Mouse (Mus musculus) embryonic facial prominence, embryonic 14.5 days (tissue): ENCODE measurements at regions not wholly inside any gene's neighbourhood (a gene's known extent, or its start where the extent isn't known, plus 50 kb on each side); places are given as distances from the start of the nearest gene placed in this dataset.

Experiments
- ATAC-seq: fragments of 200-750 bp; cut with Nextera tagmentation; 2 replicates; pipeline ENCODE4 v1.8.0; 2017; ENCODE audit warnings: low read depth, moderate number of reproducible peaks, moderate TSS enrichment
- DNase-seq: peaks from one replicate; pipeline ENCODE4 v3.0.0-alpha.2; 2015; ENCODE audit warnings: low spot score
- H3K27ac ChIP-seq: fragments of 300-500 bp; sonication (generic); replicated peaks from 2 replicates; pipeline ENCODE4 v1.5.1; 2014; ENCODE audit warnings: low read depth, mild to moderate bottlenecking, low read length, moderate library complexity
- H3K27me3 ChIP-seq: fragments of 300-500 bp; sonication (generic); replicated peaks from 2 replicates; pipeline ENCODE4 v1.6.1; 2014; ENCODE audit warnings: low read length; ENCODE audit not compliant: control insufficient read depth, insufficient read depth
- H3K36me3 ChIP-seq: fragments of 300-500 bp; sonication (generic); 2 replicates; pipeline ENCODE4 v1.6.1; 2014; ENCODE audit warnings: low read length, mixed read lengths; ENCODE audit not compliant: control insufficient read depth, insufficient read depth
- H3K4me1 ChIP-seq: fragments of 300-500 bp; sonication (generic); 2 replicates; pipeline ENCODE4 v1.6.1; 2014; ENCODE audit warnings: antibody characterized with exemption, low read length; ENCODE audit not compliant: control insufficient read depth, insufficient read depth
- H3K4me2 ChIP-seq: fragments of 300-500 bp; sonication (generic); 2 replicates; pipeline ENCODE4 v1.6.1; 2014; ENCODE audit warnings: low read depth, mild to moderate bottlenecking, low read length, moderate library complexity, mixed read lengths
- H3K4me3 ChIP-seq: fragments of 300-500 bp; sonication (generic); 2 replicates; pipeline ENCODE4 v1.5.1; 2014; ENCODE audit warnings: low read depth, mild to moderate bottlenecking, low read length
- H3K9ac ChIP-seq: fragments of 300-500 bp; sonication (generic); 2 replicates; pipeline ENCODE4 v1.6.1; 2014; ENCODE audit warnings: low read depth, mild to moderate bottlenecking, low read length, moderate library complexity, mixed read lengths
- H3K9me3 ChIP-seq: fragments of 300-500 bp; sonication (generic); 2 replicates; pipeline ENCODE4 v1.6.1; 2016; ENCODE audit warnings: low read length; ENCODE audit not compliant: control insufficient read depth
- WGBS: fragments of 180-500 bp; shearing (Covaris S2); extraction: QIAGEN DNeasy Blood & Tissue Kit; methylation state at CpG from one replicate; pipeline ENCODE4 v1.1.7; 2014; 5-methylcytosine and 5-hydroxymethylcytosine counted together

DNA sequence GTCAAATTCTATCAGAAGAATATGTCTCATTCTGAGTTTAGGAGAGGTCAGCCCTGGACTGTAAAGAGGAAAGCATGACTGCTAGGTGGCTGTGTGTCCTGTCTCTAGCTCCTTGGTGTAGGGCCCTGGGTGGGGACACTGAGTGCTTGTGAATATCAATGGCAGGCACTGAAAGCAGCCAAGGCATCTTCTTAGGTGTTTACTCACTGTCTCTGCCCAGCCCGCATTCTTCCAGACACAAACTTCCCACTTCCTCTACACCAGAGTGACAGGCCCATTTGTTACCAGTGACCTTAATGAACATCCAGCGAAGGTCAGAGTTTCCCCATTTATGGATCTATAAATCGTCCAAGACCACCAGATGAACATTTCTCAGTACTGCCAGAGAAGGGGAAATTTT lies 823.1 kb downstream of the Efna5 start:
- no peak overlapping the region for H3K4me3 ChIP-seq
- ATAC-seq (no peak), DNase-seq (no peak)
- WGBS: 63% methylated on average over 3 of the region's 3 CpGs
- H3K4me1 ChIP-seq: no peaks in the 10 kb centered on the region
- H3K9me3 ChIP-seq: no peaks in the 10 kb centered on the region
- no peaks in the 10 kb centered on the region for H3K36me3 ChIP-seq
- no peak overlapping the region for H3K4me2 ChIP-seq
- H3K27ac ChIP-seq: no peak overlapping the region
- no peaks in the 10 kb centered on the region for H3K27me3 ChIP-seq
- H3K9ac ChIP-seq: no peak overlapping the region

DNA sequence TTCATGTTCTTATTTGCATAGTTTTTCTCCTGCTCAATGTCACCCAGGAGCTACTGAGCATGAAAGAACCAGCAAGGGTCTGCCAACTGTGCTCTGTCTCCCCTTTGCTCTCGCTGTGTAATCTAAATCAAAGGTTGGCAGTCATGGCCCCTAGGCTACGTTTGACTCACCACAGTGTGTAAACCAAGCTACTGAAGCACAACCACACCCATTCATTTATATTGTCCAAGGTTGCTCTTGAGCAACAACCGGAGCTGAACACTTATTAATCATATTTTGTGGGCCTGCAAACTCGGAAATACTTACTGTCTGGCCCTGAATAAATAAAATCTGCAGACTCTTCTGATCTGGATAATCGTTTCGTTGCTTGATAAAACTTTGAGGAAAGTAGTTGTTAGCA lies 826.3 kb downstream of the Efna5 start:
- no peak overlapping the region for H3K4me3 ChIP-seq
- ATAC-seq (no peak), DNase-seq (no peak)
- H3K27ac ChIP-seq: no peak overlapping the region
- 55% methylated on average over 6 of the region's 6 CpGs for WGBS
- no peaks in the 10 kb centered on the region for H3K9me3 ChIP-seq
- H3K36me3 ChIP-seq: no peaks in the 10 kb centered on the region
- no peak overlapping the region for H3K4me2 ChIP-seq
- H3K9ac ChIP-seq: no peak overlapping the region
- H3K27me3 ChIP-seq: no peaks in the 10 kb centered on the region
- no peaks in the 10 kb centered on the region for H3K4me1 ChIP-seq

DNA sequence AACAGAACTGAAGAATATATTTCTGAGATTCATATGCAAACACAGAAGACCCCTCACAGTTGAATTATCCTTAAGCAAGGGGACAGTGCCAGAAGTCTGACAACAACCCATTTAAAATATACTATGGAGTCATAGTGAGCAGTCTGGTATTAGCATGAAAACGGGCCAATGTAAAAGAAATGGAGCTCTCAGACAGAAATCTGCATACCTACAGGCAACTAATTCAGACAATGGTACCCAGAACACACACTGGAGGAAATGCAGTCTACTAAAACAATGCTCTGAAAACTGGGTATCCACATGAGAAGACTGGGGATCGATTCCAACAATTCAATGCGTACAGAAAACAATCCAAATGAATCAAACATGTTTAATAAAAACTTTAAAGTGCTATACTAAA lies 832.1 kb downstream of the Efna5 start:
- Histone ChIP-seq H3K27me3 (no peaks in the 10 kb centered on the region), H3K27ac (no peak overlapping the region), H3K9me3 (no peaks in the 10 kb centered on the region), H3K36me3 (no peaks in the 10 kb centered on the region), H3K4me3 (no peak overlapping the region), H3K4me2 (no peak overlapping the region), H3K9ac (no peak overlapping the region), H3K4me1 (no peaks in the 10 kb centered on the region)
- DNase-seq (no peak), ATAC-seq (no peak)
- WGBS: 83% methylated on average over 3 of the region's 3 CpGs

DNA sequence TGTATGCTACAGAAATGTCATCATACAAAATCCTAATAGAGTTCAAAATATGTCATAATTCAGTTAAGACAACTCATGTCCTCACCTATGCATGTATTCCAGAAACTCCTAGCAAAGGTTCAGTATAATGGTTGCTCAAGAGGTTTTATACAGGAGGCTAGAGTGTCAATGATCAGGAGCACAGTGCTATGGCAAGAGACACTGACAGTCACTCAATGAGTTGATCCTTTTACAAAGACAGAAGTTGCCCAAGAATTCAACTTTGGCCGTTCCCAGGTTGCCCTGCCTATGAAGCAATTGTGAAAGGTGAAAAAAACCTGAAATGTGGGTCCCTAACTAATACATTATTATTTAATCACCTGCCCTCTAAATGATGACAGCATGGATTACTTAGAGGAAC lies 850.5 kb downstream of the Efna5 start:
- ATAC-seq: no peak
- H3K27ac ChIP-seq: no peak overlapping the region

More for the DNA sequence above, 850.5 kb downstream of the Efna5 start:
- 79% methylated on average over 1 of the region's 1 CpGs for WGBS
- Histone ChIP-seq H3K27me3 (no peaks in the 10 kb centered on the region), H3K9ac (no peak overlapping the region), H3K9me3 (no peaks in the 10 kb centered on the region), H3K4me2 (no peak overlapping the region), H3K4me1 (no peaks in the 10 kb centered on the region), H3K36me3 (no peaks in the 10 kb centered on the region), H3K4me3 (no peak overlapping the region)
- DNase-seq: no peak
